Mouse (Mus musculus) forebrain, embryonic 12.5 days (tissue): ENCODE results near the gene Ttc12. TPM values are rescaled to one million over a fixed set of nuclear protein-coding genes. Genes with fewer than 3 reads are reported as not detected.

ENCODE experiments used
- ATAC-seq: fragments of 200-750 bp; cut with Nextera tagmentation; 2 replicates; pipeline ENCODE4 v1.8.0; 2017; ENCODE audit warnings: moderate TSS enrichment; ENCODE audit not compliant: low FRiP score
- H3K27ac ChIP-seq: fragments of 300-500 bp; sonication (generic); 2 replicates; pipeline ENCODE4 v1.5.1; 2016; ENCODE audit warnings: mild to moderate bottlenecking
- H3K27me3 ChIP-seq: fragments of 300-500 bp; sonication (generic); 2 replicates; pipeline ENCODE4 v1.6.1; 2016; ENCODE audit warnings: mild to moderate bottlenecking
- H3K36me3 ChIP-seq: fragments of 300-500 bp; sonication (generic); replicated peaks from 2 replicates; pipeline ENCODE4 v1.6.1; 2016; ENCODE audit warnings: mild to moderate bottlenecking
- H3K4me1 ChIP-seq: fragments of 300-500 bp; sonication (generic); 2 replicates; pipeline ENCODE4 v1.6.1; 2016
- H3K4me2 ChIP-seq: fragments of 300-500 bp; sonication (generic); 2 replicates; pipeline ENCODE4 v1.6.1; 2016; ENCODE audit warnings: mild to moderate bottlenecking, moderate library complexity
- H3K4me3 ChIP-seq: fragments of 300-500 bp; sonication (generic); replicated peaks from 2 replicates; pipeline ENCODE4 v1.5.1; 2016; ENCODE audit warnings: mild to moderate bottlenecking
- H3K9ac ChIP-seq: fragments of 300-500 bp; sonication (generic); 2 replicates; pipeline ENCODE4 v1.6.1; 2016; ENCODE audit warnings: mild to moderate bottlenecking
- H3K9me3 ChIP-seq: fragments of 300-500 bp; sonication (generic); 2 replicates; pipeline ENCODE4 v1.6.1; 2016
- WGBS: fragments of 180-500 bp; shearing (Covaris S2); methylation state at CpG from one replicate; pipeline ENCODE4 v1.1.7; 2016; 5-methylcytosine and 5-hydroxymethylcytosine counted together
- polyA plus RNA-seq: library from polyadenylated mRNA; unstranded; fragments of >200 nt; fragmentation: Nextera tagmentation; extraction: Ambion mirVana; gene quantifications from 2 replicates; pipeline ENCODE4 v1.2.1, GENCODE M21; 2016

The Ttc12 gene
- 1.2 and 1.4 TPM in 2 replicates for polyA plus RNA-seq

- peak; percentile 68 for ATAC-seq
- Histone ChIP-seq H3K9ac (peak within 1 kb of the TSS; percentile 54), H3K4me1 (peaks cover 24% of the 10 kb centered on the region), H3K4me3 (peak within 1 kb of the TSS; percentile 53), H3K36me3 (no peaks in the 10 kb centered on the region), H3K27me3 (peaks cover 28% of the 10 kb centered on the region), H3K9me3 (no peaks in the 10 kb centered on the region), H3K27ac (0 out of 2 replicates have a peak within 1 kb of the TSS, but pooled peaks have one; percentile 31), H3K4me2 (peak within 1 kb of the TSS; percentile 87)
- 0% methylated on average over 18 of the region's 18 CpGs for WGBS
Observed at GRCm38 (mm10) chr9:49485892-49486311, at the start of gene Ttc12. TSS of gene Ttc12 (minus strand) at chr9:49486225.

GRCm38 (mm10) chr9:49534958-49535357, 48.9 kb upstream of the Ttc12 start:
- Histone ChIP-seq H3K9ac (no peak overlapping the region), H3K4me2 (no peak overlapping the region), H3K27me3 (no peaks in the 10 kb centered on the region), H3K4me1 (peaks cover 47% of the 10 kb centered on the region), H3K4me3 (no peak overlapping the region), H3K36me3 (no peaks in the 10 kb centered on the region), H3K27ac (no peak overlapping the region), H3K9me3 (no peaks in the 10 kb centered on the region)
- ATAC-seq: peak; percentile 56; the same call in 1 of the 2 replicates
- 49% methylated on average over 4 of the region's 4 CpGs for WGBS

GRCm38 (mm10) chr9:49533912-49534491, 48.0 kb upstream of the Ttc12 start:
- Histone ChIP-seq H3K9me3 (no peaks in the 10 kb centered on the region), H3K27me3 (no peaks in the 10 kb centered on the region), H3K9ac (no peak overlapping the region), H3K4me3 (no peak overlapping the region), H3K36me3 (no peaks in the 10 kb centered on the region), H3K27ac (peak overlapping the region; percentile 71), H3K4me1 (peaks cover 51% of the 10 kb centered on the region), H3K4me2 (peak overlapping the region; percentile 34)
- peak; percentile 62 for ATAC-seq
- WGBS: 10% methylated on average over 6 of the region's 8 CpGs

GRCm38 (mm10) chr9:49533455-49533854, 47.4 kb upstream of the Ttc12 start:
- ATAC-seq: no peak
- no peak overlapping the region for H3K4me2 ChIP-seq
- 80% methylated on average over 7 of the region's 7 CpGs for WGBS
- H3K27me3 ChIP-seq: no peaks in the 10 kb centered on the region
- no peaks in the 10 kb centered on the region for H3K9me3 ChIP-seq
- H3K4me3 ChIP-seq: no peak overlapping the region
- no peak overlapping the region for H3K9ac ChIP-seq
- peaks cover 55% of the 10 kb centered on the region for H3K4me1 ChIP-seq
- H3K36me3 ChIP-seq: no peaks in the 10 kb centered on the region
- no peak overlapping the region; the same call in 1 of the 2 replicates for H3K27ac ChIP-seq

GRCm38 (mm10) chr9:49531833-49532232, 45.8 kb upstream of the Ttc12 start:
- no peak overlapping the region for H3K4me3 ChIP-seq
- no peaks in the 10 kb centered on the region for H3K36me3 ChIP-seq
- no peak overlapping the region for H3K4me2 ChIP-seq
- no peak overlapping the region for H3K9ac ChIP-seq
- H3K4me1 ChIP-seq: peaks cover 57% of the 10 kb centered on the region
- no peak overlapping the region for H3K27ac ChIP-seq
- WGBS: 90% methylated on average over 6 of the region's 6 CpGs
- ATAC-seq: no peak
- no peaks in the 10 kb centered on the region for H3K27me3 ChIP-seq
- H3K9me3 ChIP-seq: no peaks in the 10 kb centered on the region

GRCm38 (mm10) chr9:49531257-49531656, 45.2 kb upstream of the Ttc12 start:
- peaks cover 51% of the 10 kb centered on the region for H3K4me1 ChIP-seq
- H3K27me3 ChIP-seq: no peaks in the 10 kb centered on the region
- no peak overlapping the region for H3K4me2 ChIP-seq
- ATAC-seq: no peak
- 69% methylated on average over 7 of the region's 7 CpGs for WGBS
- H3K27ac ChIP-seq: no peak overlapping the region
- no peaks in the 10 kb centered on the region for H3K36me3 ChIP-seq
- H3K9ac ChIP-seq: no peak overlapping the region
- no peak overlapping the region for H3K4me3 ChIP-seq
- no peaks in the 10 kb centered on the region for H3K9me3 ChIP-seq

- Histone ChIP-seq H3K4me1 (peaks cover 46% of the 10 kb centered on the region), H3K4me3 (no peak overlapping the region), H3K27ac (no peak overlapping the region), H3K9ac (no peak overlapping the region), H3K4me2 (no peak overlapping the region), H3K9me3 (no peaks in the 10 kb centered on the region), H3K27me3 (no peaks in the 10 kb centered on the region), H3K36me3 (no peaks in the 10 kb centered on the region)
- no peak for ATAC-seq
- WGBS: 52% methylated on average over 4 of the region's 4 CpGs
Observed at GRCm38 (mm10) chr9:49530739-49531138, 44.7 kb upstream of the Ttc12 start.

GRCm38 (mm10) chr9:49529366-49529959, 43.4 kb upstream of the Ttc12 start:
- H3K9me3 ChIP-seq: no peaks in the 10 kb centered on the region
- 0 out of 2 replicates have a peak, but pooled peaks cover 3% of the 10 kb centered on the region for H3K36me3 ChIP-seq
- ATAC-seq: no peak
- no peak overlapping the region for H3K9ac ChIP-seq
- H3K4me1 ChIP-seq: peaks cover 38% of the 10 kb centered on the region
- no peak overlapping the region for H3K4me2 ChIP-seq
- H3K27me3 ChIP-seq: no peaks in the 10 kb centered on the region
- no peak overlapping the region for H3K27ac ChIP-seq
- H3K4me3 ChIP-seq: no peak overlapping the region
- 64% methylated on average over 8 of the region's 8 CpGs for WGBS

GRCm38 (mm10) chr9:49528943-49529342, 42.9 kb upstream of the Ttc12 start:
- Histone ChIP-seq H3K4me2 (no peak overlapping the region), H3K27ac (no peak overlapping the region), H3K9me3 (no peaks in the 10 kb centered on the region), H3K9ac (no peak overlapping the region), H3K4me1 (peaks cover 33% of the 10 kb centered on the region), H3K4me3 (no peak overlapping the region), H3K27me3 (no peaks in the 10 kb centered on the region), H3K36me3 (0 out of 2 replicates have a peak, but pooled peaks cover 5% of the 10 kb centered on the region)
- ATAC-seq: no peak
- 56% methylated on average over 10 of the region's 10 CpGs for WGBS

GRCm38 (mm10) chr9:49528026-49528425, 42.0 kb upstream of the Ttc12 start:
- 0 out of 2 replicates have a peak, but pooled peaks cover 9% of the 10 kb centered on the region for H3K36me3 ChIP-seq
- no peak overlapping the region for H3K9ac ChIP-seq
- no peak overlapping the region for H3K27ac ChIP-seq
- WGBS: 45% methylated on average over 5 of the region's 5 CpGs
- H3K9me3 ChIP-seq: no peaks in the 10 kb centered on the region
- peaks cover 25% of the 10 kb centered on the region for H3K4me1 ChIP-seq
- H3K4me3 ChIP-seq: no peak overlapping the region
- ATAC-seq: no peak
- no peaks in the 10 kb centered on the region for H3K27me3 ChIP-seq
- H3K4me2 ChIP-seq: no peak overlapping the region

- Histone ChIP-seq H3K36me3 (0 out of 2 replicates have a peak, but pooled peaks cover 15% of the 10 kb centered on the region), H3K9me3 (no peaks in the 10 kb centered on the region), H3K4me2 (no peak overlapping the region), H3K9ac (no peak overlapping the region), H3K27me3 (no peaks in the 10 kb centered on the region), H3K4me3 (no peak overlapping the region), H3K4me1 (peaks cover 25% of the 10 kb centered on the region), H3K27ac (peak overlapping the region; percentile 50)
- ATAC-seq: 0 out of 2 replicates have a peak, but pooled peaks have one; percentile 45
- WGBS: 62% methylated on average over 8 of the region's 8 CpGs
Observed at GRCm38 (mm10) chr9:49527340-49527739, 41.3 kb upstream of the Ttc12 start.

GRCm38 (mm10) chr9:49524721-49525120, 38.7 kb upstream of the Ttc12 start:
- peaks cover 23% of the 10 kb centered on the region for H3K36me3 ChIP-seq
- no peak for ATAC-seq
- no peak overlapping the region for H3K4me2 ChIP-seq
- no peaks in the 10 kb centered on the region for H3K9me3 ChIP-seq
- H3K4me3 ChIP-seq: no peak overlapping the region
- H3K27me3 ChIP-seq: no peaks in the 10 kb centered on the region
- H3K9ac ChIP-seq: no peak overlapping the region
- peaks cover 19% of the 10 kb centered on the region for H3K4me1 ChIP-seq
- no peak overlapping the region for H3K27ac ChIP-seq
- 81% methylated on average over 9 of the region's 9 CpGs for WGBS

GRCm38 (mm10) chr9:49523881-49524280, 37.9 kb upstream of the Ttc12 start:
- 87% methylated on average over 9 of the region's 9 CpGs for WGBS
- peaks cover 31% of the 10 kb centered on the region for H3K36me3 ChIP-seq

More at GRCm38 (mm10) chr9:49523881-49524280, 37.9 kb upstream of the Ttc12 start:
- H3K27me3 ChIP-seq: no peaks in the 10 kb centered on the region
- H3K9ac ChIP-seq: no peak overlapping the region
- ATAC-seq: no peak
- H3K4me2 ChIP-seq: no peak overlapping the region
- H3K27ac ChIP-seq: no peak overlapping the region
- peaks cover 14% of the 10 kb centered on the region for H3K4me1 ChIP-seq
- H3K9me3 ChIP-seq: no peaks in the 10 kb centered on the region
- no peak overlapping the region for H3K4me3 ChIP-seq
